Mouse (Mus musculus) megakaryocyte, embryonic 14.5 days (primary cell): ENCODE measurements around the gene Ermap.

Experiments used
- FLI1 ChIP-seq: IDR thresholded peaks from 2 replicates; pipeline ENCODE4 v1.6.1; 2012; ENCODE audit warnings: low read length, inconsistent platforms, mixed read lengths
- GATA1 ChIP-seq: IDR thresholded peaks from 3 replicates; pipeline ENCODE4 v1.6.1; 2012; ENCODE audit warnings: mixed read lengths, low read length, inconsistent platforms, borderline replicate concordance

GRCm38 (mm10) chr4:119140126-119140525 lies 49.7 kb downstream of the Ermap start:
- TF ChIP-seq FLI1: no peak
- TF ChIP-seq GATA1: no peak
